Mouse (Mus musculus) liver, adult 2 months (tissue): ENCODE measurements around the gene Kifap3.

Experiments
- CTCF ChIP-seq: fragments of 200-500 bp; IDR thresholded peaks from 2 replicates; pipeline ENCODE4 v1.5.1; 2011; ENCODE audit warnings: low read depth, low read length, control low read depth
- POLR2A ChIP-seq: fragments of 200-500 bp; IDR thresholded peaks from 2 replicates; pipeline ENCODE4 v1.6.1; 2011; ENCODE audit warnings: low read length, control low read depth; ENCODE audit not compliant: insufficient read depth; ENCODE audit errors: extremely low read depth

GRCm38 (mm10) chr1:163934591-163934990 lies 155.2 kb downstream of the Kifap3 start:
- TF ChIP-seq CTCF (no peak), POLR2A (no peak)
